Mouse (Mus musculus): Measurements from ENCODE around the gene Gm3500.
"Not testable (repeated sequence)": the region's sequence is repeated elsewhere in the genome, so short reads cannot be mapped to it uniquely, and the experiment has no call there.

Gene Gm3500

GRCm38 (mm10) chr14:5388949-5389348 lies at the start of gene Gm3500:
TSS of gene Gm3500 (minus strand) at chr14:5389049.
- DNase-seq (ENCODE audit: low spot score in 2 of 2): not testable (repeated sequence)

GRCm38 (mm10) chr14:5334828-5335227 lies 54.0 kb downstream of the Gm3500 start, which contains the start of gene Gm3542:
TSS of gene Gm3542 (minus strand) at chr14:5334928.
- DNase-seq (ENCODE audit: low spot score in 2 of 2): not testable (repeated sequence)

Data from urinary bladder, adult 18-20 months (tissue).